Mouse (Mus musculus): ENCODE results near the gene Gal3st4.

DNA sequence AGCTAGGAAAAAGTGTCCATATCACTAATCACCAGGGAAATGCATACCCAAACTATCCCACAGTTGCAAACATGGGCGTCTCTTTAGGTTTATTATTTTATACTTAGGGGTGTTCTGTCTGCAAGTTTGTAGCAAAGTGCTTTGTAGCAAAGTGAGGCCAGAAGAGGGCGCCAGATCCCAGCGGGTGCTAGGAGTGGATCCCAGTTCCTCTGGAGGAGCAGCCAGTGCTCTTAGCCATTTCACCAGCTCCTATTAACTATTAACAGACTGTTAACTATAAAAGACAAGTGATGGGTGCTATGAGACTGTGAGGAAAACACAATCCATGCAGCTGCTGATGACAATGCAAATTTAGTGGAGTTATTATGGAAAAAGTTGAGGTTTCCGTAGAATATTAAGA, 50.5 kb downstream of the Gal3st4 start:
- TF ChIP-seq CTCF (conservative IDR thresholded peaks at IDR 0.05; ENCODE audit: low read length) (peak; percentile 95), POU5F1 (IDR thresholded peaks at IDR 0.05; ENCODE audit: borderline replicate concordance, low read length) (no peak), NANOG (IDR thresholded peaks at IDR 0.05; ENCODE audit: borderline replicate concordance, low read length) (no peak)

Measured in E14TG2a.4 (cell line).